Mouse (Mus musculus): ENCODE results near the gene Cpn1. TPM values are rescaled to one million over a fixed set of nuclear protein-coding genes. Genes with fewer than 3 reads are reported as not detected.

The Cpn1 gene
- not detected for total RNA-seq (2021)

DNA sequence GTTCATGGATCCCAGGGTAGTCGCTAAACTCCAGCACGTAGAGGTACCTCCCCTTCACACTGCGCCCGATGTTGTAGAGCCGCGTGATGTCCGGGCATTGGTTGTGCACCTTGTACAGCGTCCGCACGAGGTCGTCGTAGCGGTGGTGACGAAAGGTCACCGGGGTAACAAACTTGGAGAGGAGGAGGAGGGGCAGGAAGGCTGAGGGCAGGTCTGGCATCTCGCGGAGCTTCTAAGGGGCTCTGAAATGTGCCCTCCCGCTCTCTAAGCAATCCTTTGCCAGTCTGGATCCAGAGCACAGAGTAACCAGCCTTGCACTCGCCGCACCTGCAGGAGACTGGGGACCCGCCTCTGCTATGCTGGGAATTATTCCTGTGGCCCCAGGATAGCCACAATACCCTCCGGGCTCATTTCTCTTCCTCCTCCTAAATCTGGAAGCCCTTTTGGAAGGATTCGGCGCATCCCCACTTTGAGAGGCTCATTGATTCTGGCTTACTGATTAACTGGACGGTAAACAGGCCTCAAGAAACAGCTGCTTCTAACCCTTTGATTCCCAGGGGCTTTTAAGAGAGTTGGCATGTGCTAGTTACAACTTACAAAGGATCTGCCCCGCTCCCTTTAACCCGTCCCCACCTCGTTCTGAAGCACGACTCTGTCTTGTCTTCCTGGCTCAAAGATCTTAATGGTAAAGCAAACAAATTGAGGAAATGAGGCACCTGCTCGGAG lies at the start of gene Cpn1:
Gene Cpn1, minus strand, starts transcription at position 488 of the 726 bp plus-strand sequence.
- DNase-seq: no peak

DNA sequence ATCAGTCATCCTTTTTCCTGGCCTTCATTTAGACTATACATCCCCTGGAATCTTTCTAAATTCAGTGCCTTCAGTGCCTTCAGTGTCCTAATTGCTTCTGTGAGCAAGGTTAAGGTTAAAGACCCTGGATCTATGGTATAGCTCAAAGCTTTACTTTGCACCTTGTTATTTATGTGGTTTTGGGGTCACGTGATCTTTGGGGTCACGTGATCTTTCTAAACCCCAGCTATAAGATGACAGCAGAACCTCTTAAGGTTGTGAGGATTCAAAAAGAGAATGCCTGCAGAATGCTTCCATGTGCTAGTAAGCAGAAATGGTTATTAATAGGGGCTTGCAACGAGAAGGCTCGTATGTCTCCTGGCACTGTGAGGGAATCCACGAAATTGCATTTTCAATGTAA lies 47.0 kb upstream of the Cpn1 start:
- no peak for DNase-seq

- no peak for DNase-seq
Measured at GRCm38 (mm10) chr19:44032046-44032744, 45.8 kb upstream of the Cpn1 start.

- DNase-seq: no peak
Measured at GRCm38 (mm10) chr19:44030024-44030423, 43.7 kb upstream of the Cpn1 start.

DNA sequence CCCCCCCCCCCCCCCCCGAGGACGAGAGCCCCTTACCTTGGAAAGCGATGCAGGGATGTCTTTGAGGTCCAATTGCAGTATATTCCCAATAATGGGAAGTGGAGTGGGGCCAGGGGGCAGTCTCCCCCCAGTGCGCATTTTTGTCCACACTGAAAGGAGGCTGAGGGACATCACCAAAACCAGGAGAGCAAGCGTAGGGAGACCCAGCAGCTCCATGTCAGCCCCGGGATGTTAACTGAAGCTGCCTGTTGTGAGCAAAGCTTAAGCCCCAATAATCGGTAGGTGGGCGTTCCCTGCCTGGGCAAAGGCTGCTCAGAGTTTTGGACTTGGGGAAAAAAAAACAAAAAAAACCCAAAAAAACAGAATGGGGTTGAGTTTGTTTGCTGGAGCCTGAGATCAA lies 42.6 kb upstream of the Cpn1 start, which contains the start of gene Cyp2c23:
Gene Cyp2c23, minus strand, starts transcription at position 237 of the 400 bp plus-strand sequence.
- DNase-seq: no peak

DNA sequence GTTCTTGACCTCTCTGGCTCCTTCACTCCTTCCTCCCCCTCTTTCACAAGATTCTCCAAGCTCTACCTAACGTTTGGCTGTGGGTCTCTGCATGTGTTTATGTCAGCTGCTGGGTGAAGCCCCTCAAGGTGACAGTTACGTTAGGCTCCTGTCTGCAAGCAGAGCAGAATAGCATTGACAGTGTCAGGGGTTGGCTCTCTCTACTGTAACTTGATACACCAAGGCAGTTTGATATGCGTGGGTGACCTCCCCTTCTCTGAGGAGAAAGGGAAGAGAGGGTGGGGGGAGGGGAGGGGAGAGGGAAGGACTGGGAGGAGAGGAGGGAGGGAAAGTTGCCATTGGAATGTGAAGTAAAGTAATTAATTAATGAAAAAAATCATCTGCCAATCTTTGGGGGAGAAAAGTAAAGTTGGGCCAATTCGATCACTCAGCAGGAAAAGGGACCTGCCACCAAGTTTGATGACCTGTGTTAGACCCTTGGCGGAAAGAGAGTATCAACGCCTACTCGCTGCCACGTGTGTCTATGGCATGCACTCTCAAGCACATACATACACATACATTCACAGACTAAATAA lies 40.7 kb upstream of the Cpn1 start:
- no peak for DNase-seq

DNA sequence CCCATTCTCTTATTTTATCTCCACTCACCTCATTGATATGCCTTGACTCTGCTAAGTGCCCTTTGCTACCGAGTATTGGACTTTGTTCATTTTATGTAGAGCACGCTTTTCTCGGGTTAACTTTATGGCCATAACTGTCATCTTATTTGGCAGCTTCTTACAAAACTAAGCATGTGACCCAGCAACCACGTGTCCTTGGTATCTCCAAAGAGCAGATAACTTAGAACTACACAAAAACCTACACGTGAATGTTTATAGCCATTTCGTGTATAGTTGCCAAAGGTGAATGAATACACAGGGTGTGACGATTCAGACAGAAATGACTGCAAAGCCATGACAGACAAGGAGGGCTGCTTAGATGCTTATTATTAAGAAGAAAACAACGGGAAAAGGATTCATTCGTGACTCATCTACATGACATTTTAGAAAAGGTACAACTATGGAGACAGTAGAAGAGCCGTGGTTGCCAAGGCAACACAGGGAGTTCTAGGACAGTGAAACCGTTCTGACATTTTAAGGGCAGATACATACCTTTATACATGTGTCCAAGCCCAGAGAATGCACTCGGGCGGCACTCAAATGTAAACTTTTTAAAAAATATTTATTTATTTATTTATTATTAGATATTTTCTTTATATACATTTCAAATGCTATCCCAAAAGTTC lies 38.7 kb upstream of the Cpn1 start:
- no peak for DNase-seq

DNA sequence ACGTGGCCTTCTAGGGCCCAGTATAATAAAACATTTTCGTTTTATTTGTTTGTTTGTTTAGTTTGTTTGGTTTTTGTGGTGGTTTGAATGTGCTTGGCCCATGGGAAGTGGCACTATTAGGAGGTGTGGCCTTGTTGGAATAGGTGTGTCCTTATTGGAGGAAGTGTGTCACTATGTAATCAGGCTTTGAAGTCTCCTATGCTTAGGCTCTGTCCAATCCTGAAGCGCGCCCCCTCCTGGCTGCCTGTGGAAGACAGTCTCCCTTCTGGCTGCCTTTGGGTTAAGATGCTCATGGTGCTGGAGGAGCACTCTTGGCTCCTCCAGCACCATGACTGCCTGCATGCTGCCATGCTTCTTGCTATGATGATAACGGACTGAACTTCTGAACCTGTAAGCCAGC lies 36.7 kb upstream of the Cpn1 start:
- DNase-seq: peak; percentile 14

DNA sequence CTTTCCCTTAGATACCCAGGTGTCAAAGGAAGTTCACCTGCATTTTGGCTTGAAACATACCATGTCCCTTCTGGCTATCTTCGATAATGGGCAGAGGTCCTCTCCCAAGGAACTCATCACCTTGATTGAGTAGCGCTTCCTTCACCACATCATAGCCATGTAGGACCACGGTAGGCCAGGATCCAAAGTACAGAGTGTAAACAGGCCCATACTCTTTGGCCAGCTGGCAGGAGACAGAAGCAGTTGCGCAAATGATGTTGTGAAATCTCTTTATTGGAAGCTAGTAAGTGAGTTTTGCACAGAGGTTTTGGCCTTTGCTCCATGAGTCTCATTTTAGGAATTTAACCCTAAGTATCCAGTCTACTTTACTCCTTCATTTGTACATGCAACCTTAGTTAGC lies 35.1 kb upstream of the Cpn1 start:
- peak; percentile 27 for DNase-seq

DNA sequence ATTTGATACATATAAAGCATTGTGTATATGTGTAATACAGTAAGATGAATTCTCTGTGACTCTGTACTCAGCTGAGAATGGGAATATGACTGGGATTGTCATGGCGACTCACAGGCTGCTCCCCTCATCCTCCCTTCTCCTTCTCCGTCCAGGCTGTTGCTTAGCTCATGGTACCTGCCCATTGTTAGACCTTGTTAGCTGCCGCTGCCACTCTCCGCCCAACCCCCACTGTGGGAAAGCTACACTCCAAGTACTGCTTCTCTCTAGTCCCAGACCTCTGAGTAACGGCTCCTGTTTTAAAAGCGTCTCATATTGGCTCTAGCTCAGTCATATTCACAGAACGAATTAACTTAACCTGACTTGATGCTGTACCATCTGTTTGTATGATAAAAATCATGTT lies 33.4 kb upstream of the Cpn1 start:
- DNase-seq: no peak

DNA sequence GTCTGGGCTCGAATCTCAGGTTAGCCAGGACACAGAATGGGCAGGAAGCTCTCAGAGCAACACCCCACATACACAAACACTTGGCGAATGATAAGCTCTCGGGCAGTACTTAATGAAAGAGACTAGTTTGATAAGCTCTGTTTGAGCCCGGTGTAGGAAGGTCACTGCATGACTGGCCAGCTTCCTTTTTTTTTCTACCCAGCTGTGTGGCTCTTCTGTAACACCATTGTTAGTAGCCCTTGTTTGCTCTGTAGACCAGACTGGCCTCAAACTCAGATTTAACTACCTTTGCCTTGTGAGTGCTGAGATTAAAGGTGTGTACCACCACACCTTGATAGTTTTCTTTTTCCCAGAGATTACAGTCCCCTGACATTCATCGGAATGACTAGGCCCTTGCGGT lies 27.5 kb upstream of the Cpn1 start:
- DNase-seq: no peak

- DNase-seq: no peak
Measured at GRCm38 (mm10) chr19:44008784-44009183, 22.4 kb upstream of the Cpn1 start.

GRCm38 (mm10) chr19:44007186-44007585 lies 20.8 kb upstream of the Cpn1 start:
- no peak for DNase-seq

DNA sequence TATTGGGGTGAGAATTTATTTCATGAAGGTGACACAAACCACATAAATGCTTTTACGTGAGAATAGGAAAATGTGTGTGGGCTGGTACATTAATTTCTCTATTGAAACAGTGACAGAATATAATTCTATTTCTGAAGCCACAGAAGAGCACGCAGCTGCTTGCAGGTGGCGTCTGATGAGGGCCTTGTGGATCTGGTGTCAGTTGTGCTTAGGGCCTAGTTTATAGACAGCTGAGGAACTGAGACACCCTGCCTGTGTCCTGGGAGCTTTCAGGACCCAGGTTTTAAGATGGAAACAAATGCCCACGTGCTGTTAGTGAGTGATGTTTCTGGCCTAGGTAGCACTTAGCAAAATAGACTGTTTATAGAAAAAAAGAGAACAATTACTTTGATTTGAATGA lies 18.7 kb upstream of the Cpn1 start:
- DNase-seq: no peak

- DNase-seq: no peak
Measured at GRCm38 (mm10) chr19:44004261-44004660, 17.9 kb upstream of the Cpn1 start.

- DNase-seq: no peak
Measured at GRCm38 (mm10) chr19:44000720-44001119, 14.4 kb upstream of the Cpn1 start.

DNA sequence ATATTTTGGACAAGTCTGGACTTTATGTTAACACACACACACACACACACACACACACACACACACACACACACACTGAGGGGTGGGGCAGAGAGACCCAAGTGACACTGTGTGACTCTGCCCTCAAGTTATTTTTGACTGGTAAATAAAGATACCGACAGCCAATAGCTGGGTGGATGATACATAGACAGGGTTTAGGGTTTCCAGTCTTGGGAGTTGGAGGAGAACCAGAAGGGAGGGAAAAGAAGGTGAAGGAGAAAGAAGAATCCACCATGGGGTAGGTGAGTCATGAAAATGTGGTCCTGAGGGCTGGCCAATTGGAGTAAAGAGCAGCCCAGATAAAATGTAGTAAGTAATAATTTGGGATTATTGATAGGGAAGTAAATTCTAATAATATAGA lies 13.7 kb upstream of the Cpn1 start:
- DNase-seq: no peak

DNA sequence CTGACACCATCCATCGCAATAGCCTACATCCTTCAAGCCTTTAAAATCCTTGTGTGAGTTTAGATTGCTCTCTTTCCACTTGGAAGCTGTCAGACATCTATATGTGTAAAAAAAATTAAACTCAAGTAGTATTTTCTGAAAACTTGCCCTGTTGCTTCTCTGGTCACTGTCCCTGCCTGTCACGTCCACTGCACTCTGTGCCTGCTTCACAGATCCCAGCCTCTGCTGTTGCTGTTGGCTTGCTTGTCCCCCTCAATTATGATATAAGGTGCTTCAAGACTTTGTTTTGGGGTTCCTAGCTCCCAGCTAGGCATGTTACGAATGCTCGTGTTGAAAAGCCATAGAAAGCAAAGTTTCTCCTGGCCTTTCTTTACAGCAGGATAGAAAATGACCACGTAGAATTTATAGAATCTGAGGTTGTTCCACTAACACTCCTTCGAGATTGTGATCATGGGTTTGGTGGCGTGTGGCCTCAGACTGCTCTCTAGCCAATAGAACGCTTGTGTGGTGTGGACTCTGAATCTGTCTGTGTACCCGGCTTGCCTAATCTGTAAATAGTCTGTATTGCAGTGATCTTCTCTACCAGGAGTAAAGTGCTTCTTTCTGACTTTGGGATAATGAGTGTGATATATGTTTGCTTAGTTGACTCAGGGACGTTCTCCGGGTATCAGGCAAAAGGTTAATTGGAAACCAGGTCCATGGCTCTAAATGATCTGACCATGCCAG lies 12.6 kb upstream of the Cpn1 start:
- DNase-seq: no peak

DNA sequence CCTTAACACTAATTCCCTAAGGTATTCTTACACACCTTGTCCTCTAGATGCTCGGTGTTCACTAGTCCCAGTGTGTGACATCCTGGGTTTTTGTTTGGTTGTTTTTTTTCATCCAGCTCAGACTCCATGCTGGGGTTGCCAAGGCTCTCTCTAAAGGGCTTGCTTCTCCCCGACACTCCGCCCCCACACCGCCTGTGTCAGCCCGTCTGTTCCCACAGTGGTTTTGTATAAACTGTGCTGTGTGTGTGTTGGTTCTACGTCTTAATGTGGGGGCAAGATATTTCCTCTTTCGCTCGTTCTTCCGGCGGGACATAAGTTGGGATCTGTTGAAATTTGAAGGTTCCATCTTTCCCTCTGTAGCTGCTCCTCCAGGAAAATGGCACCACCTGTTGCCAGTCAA lies 11.7 kb upstream of the Cpn1 start:
- DNase-seq: no peak

DNA sequence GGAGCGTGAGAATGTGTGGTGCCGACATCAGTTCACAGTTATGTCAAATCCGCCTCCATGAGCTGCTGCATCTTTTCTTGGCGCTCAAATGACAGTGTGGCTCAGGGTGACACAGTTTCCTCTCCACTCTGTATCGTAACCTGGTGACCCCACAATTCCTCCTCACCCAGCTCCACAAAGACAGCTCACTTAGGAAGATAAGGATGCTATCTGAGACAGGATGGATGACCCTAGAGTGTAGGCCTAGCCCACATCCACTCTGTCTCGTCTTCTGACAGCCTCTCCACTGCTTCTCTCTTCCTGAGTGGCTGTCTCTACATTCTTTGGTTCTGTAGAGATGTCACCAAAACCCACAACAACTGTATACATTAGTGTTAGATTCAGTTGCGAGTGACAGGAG lies 9.1 kb upstream of the Cpn1 start:
- DNase-seq: no peak

DNA sequence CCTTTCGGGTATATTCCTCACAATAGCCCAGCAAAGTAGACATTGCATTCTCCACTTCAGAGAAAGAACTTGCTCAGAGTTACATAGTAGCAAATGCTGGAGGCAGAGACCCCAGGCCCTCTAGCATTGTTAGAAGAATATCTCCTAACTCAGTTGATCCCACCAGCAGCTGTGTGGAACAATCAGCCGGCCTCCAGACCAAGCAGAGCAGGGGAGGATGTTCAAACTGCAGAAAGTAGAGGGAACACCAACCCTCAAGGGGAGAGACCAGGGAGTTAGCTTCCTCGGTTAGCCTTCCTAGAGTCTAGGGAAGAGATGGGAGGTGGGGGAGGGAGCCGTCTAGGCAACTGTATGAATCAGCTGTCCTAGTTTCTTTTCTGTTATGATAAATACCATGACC lies 6.1 kb upstream of the Cpn1 start:
- DNase-seq: no peak

DNA sequence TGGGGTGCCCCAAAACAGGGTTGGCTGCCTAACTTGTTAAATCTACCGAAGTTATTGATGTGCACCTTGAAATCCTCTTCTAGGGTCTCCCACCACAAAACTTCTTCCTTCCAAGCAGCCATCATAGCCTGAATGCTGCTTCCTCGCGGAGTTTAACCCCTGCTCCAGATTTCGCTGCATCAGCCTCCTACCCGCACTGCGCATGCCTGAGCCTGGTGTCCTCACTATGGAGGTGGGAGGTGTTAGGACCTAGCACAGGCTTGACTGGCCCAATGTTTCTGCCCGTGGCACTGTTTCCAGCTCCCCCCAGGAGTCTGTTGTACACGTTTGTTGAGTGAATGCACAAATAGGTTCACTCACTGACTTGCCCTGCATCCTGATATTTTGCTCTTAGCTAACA lies 4.0 kb upstream of the Cpn1 start:
- no peak for DNase-seq

DNA sequence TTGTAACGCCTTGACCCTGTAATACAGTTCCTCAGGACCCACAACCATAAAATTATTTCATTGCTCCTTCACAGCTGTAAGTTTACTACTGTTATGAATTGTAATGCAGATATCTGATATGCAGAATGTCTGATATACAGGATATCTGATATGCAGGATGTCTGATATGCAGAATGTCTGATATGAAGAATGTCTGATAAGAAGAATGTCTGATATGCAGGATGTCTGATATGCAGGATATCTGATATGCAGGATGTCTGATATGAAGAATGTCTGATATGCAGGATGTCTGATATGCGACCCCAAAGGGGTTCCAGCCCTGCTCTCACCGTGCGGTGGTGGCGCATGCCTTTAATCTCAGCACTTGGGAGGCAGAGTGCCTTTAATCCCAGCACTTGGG lies 4.4 kb downstream of the Cpn1 start:
- DNase-seq: no peak

All from heart, postnatal 4 days (tissue).